Mouse (Mus musculus) midbrain, embryonic 16.5 days (tissue): ENCODE results near the gene Syt1. TPM values are rescaled to one million over a fixed set of nuclear protein-coding genes. Genes with fewer than 3 reads are reported as not detected.

Source experiments
- ATAC-seq: fragments of 200-750 bp; cut with Nextera tagmentation; 2 replicates; pipeline ENCODE4 v1.8.0; 2017; ENCODE audit warnings: moderate TSS enrichment
- H3K27ac ChIP-seq: fragments of 300-500 bp; sonication (generic); 2 replicates; pipeline ENCODE4 v1.5.1; 2014; ENCODE audit warnings: mild to moderate bottlenecking, low read length, mixed read lengths
- H3K27me3 ChIP-seq: fragments of 300-500 bp; sonication (generic); 2 replicates; pipeline ENCODE4 v1.6.1; 2014; ENCODE audit warnings: low read depth, low read length, mixed read lengths; ENCODE audit not compliant: control insufficient read depth, insufficient read depth
- H3K36me3 ChIP-seq: fragments of 300-500 bp; sonication (generic); 2 replicates; pipeline ENCODE4 v1.6.1; 2014; ENCODE audit warnings: mild to moderate bottlenecking, low read length, moderate library complexity, mixed read lengths; ENCODE audit not compliant: control insufficient read depth, insufficient read depth
- H3K4me1 ChIP-seq: fragments of 300-500 bp; sonication (generic); 2 replicates; pipeline ENCODE4 v1.6.1; 2014; ENCODE audit warnings: mild to moderate bottlenecking, low read length, mixed read lengths; ENCODE audit not compliant: control insufficient read depth, insufficient read depth
- H3K4me2 ChIP-seq: fragments of 300-500 bp; sonication (generic); 2 replicates; pipeline ENCODE4 v1.6.1; 2014; ENCODE audit warnings: mild to moderate bottlenecking, low read length, mixed read lengths
- H3K4me3 ChIP-seq: fragments of 300-500 bp; sonication (generic); 2 replicates; pipeline ENCODE4 v1.5.1; 2014; ENCODE audit warnings: low read depth, mild to moderate bottlenecking, low read length, moderate library complexity, mixed read lengths
- H3K9ac ChIP-seq: fragments of 300-500 bp; sonication (generic); 2 replicates; pipeline ENCODE4 v1.6.1; 2014; ENCODE audit warnings: low read depth, low read length, mixed read lengths
- H3K9me3 ChIP-seq: fragments of 300-500 bp; sonication (generic); replicated peaks from 2 replicates; pipeline ENCODE4 v1.6.1; 2014; ENCODE audit warnings: mild to moderate bottlenecking, low read length, mixed read lengths; ENCODE audit not compliant: control insufficient read depth, poor library complexity, severe bottlenecking
- whole genome bisulfite sequencing: fragments of 180-500 bp; shearing (Covaris S2); extraction: QIAGEN DNeasy Blood & Tissue Kit; methylation state at CpG from one replicate; pipeline ENCODE4 v1.1.7; 2014; 5-methylcytosine and 5-hydroxymethylcytosine counted together
- polyA plus RNA-seq: library from polyadenylated mRNA; unstranded; fragments of >200 nt; fragmentation: Nextera tagmentation; extraction: Ambion mirVana; gene quantifications from 2 replicates; pipeline ENCODE4 v1.2.1, GENCODE M21; 2015

Gene Syt1
- polyA plus RNA-seq, 1 experiment from 2014 or later, result 146 TPM

DNA sequence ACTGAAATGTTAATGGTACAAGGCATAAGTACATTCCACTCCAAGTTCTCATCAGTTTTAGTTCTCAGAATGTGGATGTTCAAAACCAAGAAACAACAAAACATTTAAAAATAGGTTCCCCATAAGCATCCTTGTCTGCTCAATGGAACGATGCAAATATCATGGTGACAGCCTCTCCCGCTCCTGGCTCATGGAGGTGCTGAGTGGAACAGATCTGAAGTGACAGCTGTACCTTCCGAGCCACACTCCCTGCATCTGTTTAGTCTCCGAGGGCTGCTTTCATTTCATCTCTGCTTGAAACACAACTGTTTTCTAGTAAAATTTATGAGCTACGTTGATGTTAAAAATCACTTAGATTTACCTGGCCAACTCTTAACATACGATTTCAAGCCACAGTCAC, 179.0 kb downstream of the Syt1 start:
- ATAC-seq, result peak; percentile 71; the same call in 1 of the 2 replicates
- H3K27me3 ChIP-seq, result no peaks in the 10 kb centered on the region
- H3K9ac ChIP-seq, result no peak overlapping the region
- H3K9me3 ChIP-seq, result no peaks in the 10 kb centered on the region
- H3K4me3 ChIP-seq, result no peak overlapping the region; the same call in 1 of the 2 replicates
- peak overlapping the region; percentile 37; the same call in 1 of the 2 replicates for H3K27ac ChIP-seq
- peak overlapping the region; percentile 46 for H3K4me2 ChIP-seq
- H3K36me3 ChIP-seq, result no peaks in the 10 kb centered on the region
- WGBS, result 28% methylated on average over 6 of the region's 6 CpGs
- peaks cover 10% of the 10 kb centered on the region for H3K4me1 ChIP-seq

GRCm38 (mm10) chr10:108822273-108822672, 188.5 kb downstream of the Syt1 start:
- Histone ChIP-seq H3K9ac (no peak overlapping the region), H3K36me3 (no peaks in the 10 kb centered on the region), H3K27me3 (no peaks in the 10 kb centered on the region), H3K27ac (no peak overlapping the region), H3K4me1 (no peaks in the 10 kb centered on the region), H3K9me3 (no peaks in the 10 kb centered on the region), H3K4me3 (no peak overlapping the region), H3K4me2 (no peak overlapping the region)
- WGBS, result 90% methylated on average over 6 of the region's 6 CpGs
- no peak for ATAC-seq

- no peak overlapping the region for H3K4me3 ChIP-seq
- ATAC-seq, result no peak
- H3K4me2 ChIP-seq, result no peak overlapping the region
- H3K27me3 ChIP-seq, result no peaks in the 10 kb centered on the region
- no peaks in the 10 kb centered on the region for H3K36me3 ChIP-seq
- no peak overlapping the region for H3K27ac ChIP-seq
- 63% methylated on average over 6 of the region's 6 CpGs for WGBS
- H3K4me1 ChIP-seq, result no peaks in the 10 kb centered on the region
- H3K9me3 ChIP-seq, result no peaks in the 10 kb centered on the region
- H3K9ac ChIP-seq, result no peak overlapping the region
Observed at GRCm38 (mm10) chr10:108815339-108815738, 195.4 kb downstream of the Syt1 start.

GRCm38 (mm10) chr10:108804380-108804779, 206.4 kb downstream of the Syt1 start:
- no peak overlapping the region for H3K4me3 ChIP-seq
- no peaks in the 10 kb centered on the region for H3K9me3 ChIP-seq
- no peak for ATAC-seq
- no peak overlapping the region for H3K9ac ChIP-seq
- 70% methylated on average over 1 of the region's 1 CpGs for WGBS
- H3K4me1 ChIP-seq, result no peaks in the 10 kb centered on the region
- H3K27ac ChIP-seq, result no peak overlapping the region
- H3K4me2 ChIP-seq, result no peak overlapping the region
- no peaks in the 10 kb centered on the region for H3K27me3 ChIP-seq
- H3K36me3 ChIP-seq, result no peaks in the 10 kb centered on the region

DNA sequence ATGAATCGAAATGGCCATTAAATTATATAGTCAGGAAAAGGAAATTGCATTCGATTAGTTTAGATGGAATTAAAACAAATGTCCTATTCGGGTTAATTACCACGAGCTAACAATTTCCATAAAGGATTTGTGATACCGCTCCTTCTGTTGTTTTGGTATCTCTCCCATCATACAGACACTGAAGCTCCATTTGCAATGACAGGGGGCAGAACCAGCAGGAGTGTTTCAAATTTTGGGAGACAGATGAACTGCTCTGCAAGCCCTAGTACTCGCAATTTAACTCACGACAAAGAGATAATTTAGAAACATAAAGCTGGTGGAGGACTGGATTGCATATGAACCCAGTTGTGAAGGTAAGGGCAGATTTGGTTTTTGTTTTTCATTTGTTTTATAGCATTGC, 210.0 kb downstream of the Syt1 start:
- H3K36me3 ChIP-seq, result no peaks in the 10 kb centered on the region
- no peak overlapping the region for H3K4me2 ChIP-seq
- WGBS, result 80% methylated on average over 7 of the region's 7 CpGs
- H3K27ac ChIP-seq, result no peak overlapping the region
- H3K9ac ChIP-seq, result no peak overlapping the region
- H3K27me3 ChIP-seq, result no peaks in the 10 kb centered on the region
- no peak overlapping the region for H3K4me3 ChIP-seq
- no peaks in the 10 kb centered on the region for H3K9me3 ChIP-seq
- no peaks in the 10 kb centered on the region for H3K4me1 ChIP-seq
- ATAC-seq, result no peak

GRCm38 (mm10) chr10:108798826-108799225, 212.0 kb downstream of the Syt1 start:
- no peaks in the 10 kb centered on the region for H3K4me1 ChIP-seq
- WGBS, result 76% methylated on average over 4 of the region's 4 CpGs
- no peaks in the 10 kb centered on the region for H3K9me3 ChIP-seq
- no peak overlapping the region for H3K27ac ChIP-seq
- no peaks in the 10 kb centered on the region for H3K27me3 ChIP-seq
- no peak overlapping the region for H3K4me3 ChIP-seq
- H3K9ac ChIP-seq, result no peak overlapping the region
- no peaks in the 10 kb centered on the region for H3K36me3 ChIP-seq
- ATAC-seq, result no peak
- no peak overlapping the region for H3K4me2 ChIP-seq

DNA sequence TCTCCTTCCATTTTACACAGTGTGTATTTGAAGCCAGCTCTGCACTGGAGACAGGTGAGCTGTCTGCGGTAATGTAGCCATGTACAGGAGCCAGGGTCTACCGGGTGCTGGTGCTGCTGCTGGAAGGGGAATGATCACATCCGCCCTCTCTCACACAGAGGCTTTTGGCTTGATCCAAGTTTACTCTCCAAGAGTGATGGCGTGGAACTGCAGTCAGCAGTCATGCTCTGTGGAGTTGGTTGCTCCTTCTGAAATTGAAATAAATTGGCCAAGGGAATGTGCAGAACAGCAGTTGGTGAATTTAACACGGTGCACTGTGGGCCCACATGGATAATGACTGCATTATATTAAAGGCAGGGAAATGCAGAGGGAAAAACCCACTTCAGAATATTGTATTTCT, 228.0 kb downstream of the Syt1 start:
- 83% methylated on average over 5 of the region's 5 CpGs for WGBS
- ATAC-seq, result no peak
- Histone ChIP-seq H3K4me3 (no peak overlapping the region), H3K9me3 (no peaks in the 10 kb centered on the region), H3K4me2 (no peak overlapping the region), H3K9ac (no peak overlapping the region), H3K4me1 (no peaks in the 10 kb centered on the region), H3K27ac (no peak overlapping the region), H3K27me3 (no peaks in the 10 kb centered on the region), H3K36me3 (no peaks in the 10 kb centered on the region)

GRCm38 (mm10) chr10:108780614-108781013, 230.2 kb downstream of the Syt1 start:
- Histone ChIP-seq H3K27me3 (no peaks in the 10 kb centered on the region), H3K4me2 (no peak overlapping the region), H3K4me1 (no peaks in the 10 kb centered on the region), H3K4me3 (no peak overlapping the region), H3K9me3 (no peaks in the 10 kb centered on the region), H3K27ac (no peak overlapping the region), H3K9ac (no peak overlapping the region), H3K36me3 (no peaks in the 10 kb centered on the region)
- 80% methylated on average over 3 of the region's 3 CpGs for WGBS
- no peak for ATAC-seq

- 28% methylated on average over 8 of the region's 8 CpGs for WGBS
- Histone ChIP-seq H3K9me3 (no peaks in the 10 kb centered on the region), H3K27ac (no peak overlapping the region), H3K27me3 (no peaks in the 10 kb centered on the region), H3K9ac (no peak overlapping the region), H3K4me2 (no peak overlapping the region), H3K36me3 (no peaks in the 10 kb centered on the region), H3K4me1 (no peaks in the 10 kb centered on the region), H3K4me3 (no peak overlapping the region)
- no peak for ATAC-seq
Observed at GRCm38 (mm10) chr10:108776735-108777134, 234.0 kb downstream of the Syt1 start.
